Mouse (Mus musculus) myocyte (in vitro differentiated cells): Measurements from ENCODE around the gene Cntfr.
"Not testable (repeated sequence)": the region's sequence is repeated elsewhere in the genome, so short reads cannot be mapped to it uniquely, and the experiment has no call there.

Experiments used
- CEBPB ChIP-seq: IDR thresholded peaks from 2 replicates; pipeline ENCODE4 v1.6.1; 2011; ENCODE audit warnings: mild to moderate bottlenecking, moderate library complexity; ENCODE audit not compliant: poor library complexity, insufficient read depth, severe bottlenecking
- E2F4 ChIP-seq: IDR thresholded peaks from one replicate; pipeline ENCODE4 v1.6.1; 2011; ENCODE audit warnings: mild to moderate bottlenecking, control low read depth, moderate library complexity; ENCODE audit not compliant: insufficient read depth
- MAX ChIP-seq: IDR thresholded peaks from one replicate; pipeline ENCODE4 v1.6.1; 2011; ENCODE audit warnings: low read depth, mild to moderate bottlenecking, control low read depth
- MYOD1 ChIP-seq, 3 experiments: IDR thresholded peaks; one replicate each; pipeline ENCODE4 v1.6.1; 2011; ENCODE audit warnings: control low read depth in 2 of 3, low read depth in 2 of 3, mild to moderate bottlenecking in 2 of 3, moderate library complexity in 1 of 3; ENCODE audit not compliant: insufficient read length in 2 of 3, control insufficient read depth in 1 of 3
- MYOG ChIP-seq, 3 experiments: IDR thresholded peaks; one replicate each; pipeline ENCODE4 v1.6.1; 2011; ENCODE audit warnings: control low read depth in 2 of 3, low read depth in 2 of 3, mild to moderate bottlenecking in 2 of 3; ENCODE audit not compliant: insufficient read length in 2 of 3, control insufficient read depth in 1 of 3, insufficient read depth in 1 of 3
- POLR2A ChIP-seq: IDR thresholded peaks from one replicate; pipeline ENCODE4 v1.6.1; 2011; ENCODE audit warnings: low read depth, mild to moderate bottlenecking, control low read depth, moderate library complexity; ENCODE audit not compliant: insufficient read length
- POLR2AphosphoS2 ChIP-seq: IDR thresholded peaks from one replicate; pipeline ENCODE4 v1.6.1; 2011; ENCODE audit warnings: low read depth, control low read depth; ENCODE audit not compliant: insufficient read length
- SRF ChIP-seq: IDR thresholded peaks from one replicate; pipeline ENCODE4 v1.6.1; 2011; ENCODE audit warnings: low read depth; ENCODE audit not compliant: control insufficient read depth, insufficient read length
- TCF12 ChIP-seq: IDR thresholded peaks from one replicate; pipeline ENCODE4 v1.6.1; 2011; ENCODE audit warnings: mild to moderate bottlenecking, control low read depth; ENCODE audit not compliant: poor library complexity, insufficient read depth, severe bottlenecking
- TCF3 ChIP-seq: IDR thresholded peaks from one replicate; pipeline ENCODE4 v1.6.1; 2011; ENCODE audit warnings: low read depth, control low read depth; ENCODE audit not compliant: insufficient read length
- USF1 ChIP-seq: IDR thresholded peaks from one replicate; pipeline ENCODE4 v1.6.1; 2011; ENCODE audit warnings: low read depth, mild to moderate bottlenecking, control low read depth, moderate library complexity

- TF ChIP-seq MYOD1 (IDR thresholded peaks at IDR 0.05; ENCODE audit: control insufficient read depth in 1 of 3, insufficient read length in 2 of 3, low read depth in 2 of 3); POLR2A; USF1; TCF12; E2F4; POLR2AphosphoS2; MYOG (IDR thresholded peaks at IDR 0.05; ENCODE audit: control insufficient read depth in 1 of 3, insufficient read depth in 1 of 3, insufficient read length in 2 of 3, low read depth in 2 of 3); CEBPB; SRF; TCF3; MAX: not testable (repeated sequence)
Observed at GRCm38 (mm10) chr4:41699783-41700182, 2.9 kb upstream of the Cntfr start, which contains the start of gene Il11ra1.
